Mouse (Mus musculus): ENCODE measurements around the gene Scamp1. TPM values are rescaled to one million over a fixed set of nuclear protein-coding genes. Genes with fewer than 3 reads are reported as not detected.

Gene Scamp1
- polyA plus RNA-seq, 1 experiment from 2014 or later: 33.2 TPM

- Histone ChIP-seq H3K27ac (no peak overlapping the region), H3K4me1 (no peaks in the 10 kb centered on the region), H3K4me2 (replicated peaks) (no peak overlapping the region), H3K36me3 (no peaks in the 10 kb centered on the region), H3K27me3 (no peaks in the 10 kb centered on the region), H3K4me3 (no peak overlapping the region), H3K9me3 (no peaks in the 10 kb centered on the region), H3K9ac (no peak overlapping the region)
- ATAC-seq (ENCODE audit: low FRiP score, low read depth): no peak
- WGBS: 56% methylated on average over 7 of the region's 7 CpGs
Observed at GRCm38 (mm10) chr13:94300946-94301538, 15.4 kb upstream of the Scamp1 start.

GRCm38 (mm10) chr13:94300232-94300631, 14.6 kb upstream of the Scamp1 start:
- Histone ChIP-seq H3K4me2 (replicated peaks) (no peak overlapping the region), H3K9me3 (no peaks in the 10 kb centered on the region), H3K27me3 (no peaks in the 10 kb centered on the region), H3K4me3 (no peak overlapping the region), H3K9ac (no peak overlapping the region), H3K36me3 (no peaks in the 10 kb centered on the region), H3K27ac (no peak overlapping the region), H3K4me1 (no peaks in the 10 kb centered on the region)
- 82% methylated on average over 4 of the region's 4 CpGs for WGBS
- no peak for ATAC-seq (ENCODE audit: low FRiP score, low read depth)

GRCm38 (mm10) chr13:94298401-94298800, 12.7 kb upstream of the Scamp1 start:
- no peak for ATAC-seq (ENCODE audit: low FRiP score, low read depth)
- Histone ChIP-seq H3K9ac (no peak overlapping the region), H3K36me3 (no peaks in the 10 kb centered on the region), H3K9me3 (no peaks in the 10 kb centered on the region), H3K4me1 (no peaks in the 10 kb centered on the region), H3K27ac (no peak overlapping the region), H3K27me3 (no peaks in the 10 kb centered on the region), H3K4me3 (no peak overlapping the region), H3K4me2 (replicated peaks) (no peak overlapping the region)
- WGBS: 80% methylated on average over 4 of the region's 4 CpGs

- ATAC-seq (ENCODE audit: low FRiP score, low read depth): no peak
- Histone ChIP-seq H3K27ac (no peak overlapping the region), H3K9me3 (no peaks in the 10 kb centered on the region), H3K27me3 (no peaks in the 10 kb centered on the region), H3K4me1 (no peaks in the 10 kb centered on the region), H3K9ac (no peak overlapping the region), H3K36me3 (no peaks in the 10 kb centered on the region), H3K4me3 (no peak overlapping the region), H3K4me2 (replicated peaks) (no peak overlapping the region)
- 80% methylated on average over 11 of the region's 11 CpGs for WGBS
Observed at GRCm38 (mm10) chr13:94296371-94296770, 10.7 kb upstream of the Scamp1 start.

GRCm38 (mm10) chr13:94295922-94296321, 10.3 kb upstream of the Scamp1 start:
- no peaks in the 10 kb centered on the region for H3K4me1 ChIP-seq
- no peak overlapping the region for H3K4me3 ChIP-seq
- H3K9me3 ChIP-seq: no peaks in the 10 kb centered on the region
- H3K36me3 ChIP-seq: no peaks in the 10 kb centered on the region
- 81% methylated on average over 8 of the region's 8 CpGs for WGBS
- H3K27me3 ChIP-seq: no peaks in the 10 kb centered on the region
- no peak overlapping the region for H3K4me2 ChIP-seq (replicated peaks)
- H3K27ac ChIP-seq: no peak overlapping the region
- H3K9ac ChIP-seq: no peak overlapping the region
- ATAC-seq (ENCODE audit: low FRiP score, low read depth): no peak

GRCm38 (mm10) chr13:94294886-94295285, 9.2 kb upstream of the Scamp1 start:
- no peaks in the 10 kb centered on the region for H3K4me1 ChIP-seq
- no peak overlapping the region for H3K9ac ChIP-seq
- ATAC-seq (ENCODE audit: low FRiP score, low read depth): no peak
- no peak overlapping the region for H3K4me2 ChIP-seq (replicated peaks)
- no peaks in the 10 kb centered on the region for H3K36me3 ChIP-seq
- H3K4me3 ChIP-seq: no peak overlapping the region
- H3K27me3 ChIP-seq: no peaks in the 10 kb centered on the region
- H3K9me3 ChIP-seq: no peaks in the 10 kb centered on the region
- H3K27ac ChIP-seq: no peak overlapping the region
- WGBS: 48% methylated on average over 3 of the region's 3 CpGs

- H3K9ac ChIP-seq: no peak overlapping the region
- no peak overlapping the region for H3K4me2 ChIP-seq (replicated peaks)
- H3K9me3 ChIP-seq: no peaks in the 10 kb centered on the region
- H3K27me3 ChIP-seq: no peaks in the 10 kb centered on the region
- H3K4me3 ChIP-seq: no peak overlapping the region
- H3K4me1 ChIP-seq: no peaks in the 10 kb centered on the region
- no peak overlapping the region for H3K27ac ChIP-seq
- H3K36me3 ChIP-seq: no peaks in the 10 kb centered on the region
- 74% methylated on average over 10 of the region's 10 CpGs for WGBS
- no peak for ATAC-seq (ENCODE audit: low FRiP score, low read depth)
Observed at GRCm38 (mm10) chr13:94293911-94294310, 8.3 kb upstream of the Scamp1 start.

- no peaks in the 10 kb centered on the region for H3K9me3 ChIP-seq
- ATAC-seq (ENCODE audit: low FRiP score, low read depth): no peak
- no peaks in the 10 kb centered on the region for H3K27me3 ChIP-seq
- H3K9ac ChIP-seq: no peak overlapping the region
- peak overlapping the region; percentile 94 for H3K4me3 ChIP-seq
- H3K4me1 ChIP-seq: peaks cover 22% of the 10 kb centered on the region
- WGBS: 41% methylated on average over 5 of the region's 5 CpGs
- no peaks in the 10 kb centered on the region for H3K36me3 ChIP-seq
- peak overlapping the region; percentile 75 for H3K4me2 ChIP-seq (replicated peaks)
- H3K27ac ChIP-seq: no peak overlapping the region
Observed at GRCm38 (mm10) chr13:94286195-94286594, 538 bp upstream of the Scamp1 start.

- Histone ChIP-seq H3K27me3 (no peaks in the 10 kb centered on the region), H3K4me3 (peak overlapping the region; percentile 94), H3K4me2 (replicated peaks) (peak overlapping the region; percentile 75), H3K4me1 (peaks cover 27% of the 10 kb centered on the region), H3K9me3 (no peaks in the 10 kb centered on the region), H3K9ac (peak overlapping the region; percentile 89), H3K36me3 (no peaks in the 10 kb centered on the region), H3K27ac (peak overlapping the region; percentile 88)
- under 1% methylated on average over 65 of the region's 65 CpGs for WGBS
- peak; percentile 73 for ATAC-seq (ENCODE audit: low FRiP score, low read depth)
Observed at GRCm38 (mm10) chr13:94284543-94285269, 951 bp downstream of the Scamp1 start.

GRCm38 (mm10) chr13:94279420-94279819, 6.2 kb downstream of the Scamp1 start:
- no peak overlapping the region for H3K27ac ChIP-seq
- no peak overlapping the region for H3K4me3 ChIP-seq
- H3K9ac ChIP-seq: no peak overlapping the region
- WGBS: 60% methylated on average over 5 of the region's 5 CpGs
- no peak for ATAC-seq (ENCODE audit: low FRiP score, low read depth)
- no peak overlapping the region for H3K4me2 ChIP-seq (replicated peaks)
- H3K4me1 ChIP-seq: peaks cover 20% of the 10 kb centered on the region
- H3K36me3 ChIP-seq: no peaks in the 10 kb centered on the region
- no peaks in the 10 kb centered on the region for H3K27me3 ChIP-seq
- H3K9me3 ChIP-seq: no peaks in the 10 kb centered on the region

- Histone ChIP-seq H3K4me3 (no peak overlapping the region), H3K27me3 (no peaks in the 10 kb centered on the region), H3K9me3 (no peaks in the 10 kb centered on the region), H3K36me3 (no peaks in the 10 kb centered on the region), H3K4me1 (peaks cover 22% of the 10 kb centered on the region), H3K9ac (no peak overlapping the region), H3K27ac (no peak overlapping the region), H3K4me2 (replicated peaks) (no peak overlapping the region)
- no peak for ATAC-seq (ENCODE audit: low FRiP score, low read depth)
- WGBS: 90% methylated on average over 6 of the region's 6 CpGs
Observed at GRCm38 (mm10) chr13:94271284-94271683, 14.4 kb downstream of the Scamp1 start.

GRCm38 (mm10) chr13:94268201-94268600, 17.5 kb downstream of the Scamp1 start:
- Histone ChIP-seq H3K36me3 (no peaks in the 10 kb centered on the region), H3K9ac (no peak overlapping the region), H3K27ac (no peak overlapping the region), H3K4me1 (peaks cover 22% of the 10 kb centered on the region), H3K27me3 (no peaks in the 10 kb centered on the region), H3K4me3 (no peak overlapping the region), H3K9me3 (no peaks in the 10 kb centered on the region), H3K4me2 (replicated peaks) (no peak overlapping the region)
- WGBS: 48% methylated on average over 7 of the region's 7 CpGs
- no peak for ATAC-seq (ENCODE audit: low FRiP score, low read depth)

GRCm38 (mm10) chr13:94267190-94267589, 18.5 kb downstream of the Scamp1 start:
- no peak overlapping the region for H3K27ac ChIP-seq
- H3K36me3 ChIP-seq: no peaks in the 10 kb centered on the region
- no peak overlapping the region for H3K9ac ChIP-seq
- 55% methylated on average over 4 of the region's 4 CpGs for WGBS
- H3K4me3 ChIP-seq: no peak overlapping the region
- no peak for ATAC-seq (ENCODE audit: low FRiP score, low read depth)
- H3K4me1 ChIP-seq: peaks cover 23% of the 10 kb centered on the region
- no peaks in the 10 kb centered on the region for H3K9me3 ChIP-seq
- H3K4me2 ChIP-seq (replicated peaks): no peak overlapping the region
- no peaks in the 10 kb centered on the region for H3K27me3 ChIP-seq

Measured in limb, embryonic 13.5 days (tissue).